Mouse (Mus musculus): ENCODE results near the gene Gm20388. TPM values are rescaled to one million over a fixed set of nuclear protein-coding genes. Genes with fewer than 3 reads are reported as not detected.
A peak's percentile ranks its signal among the peaks of the same experiment; 100 is the strongest.

The Gm20388 gene
- total RNA-seq, 1 experiment = 27.0 TPM

DNA sequence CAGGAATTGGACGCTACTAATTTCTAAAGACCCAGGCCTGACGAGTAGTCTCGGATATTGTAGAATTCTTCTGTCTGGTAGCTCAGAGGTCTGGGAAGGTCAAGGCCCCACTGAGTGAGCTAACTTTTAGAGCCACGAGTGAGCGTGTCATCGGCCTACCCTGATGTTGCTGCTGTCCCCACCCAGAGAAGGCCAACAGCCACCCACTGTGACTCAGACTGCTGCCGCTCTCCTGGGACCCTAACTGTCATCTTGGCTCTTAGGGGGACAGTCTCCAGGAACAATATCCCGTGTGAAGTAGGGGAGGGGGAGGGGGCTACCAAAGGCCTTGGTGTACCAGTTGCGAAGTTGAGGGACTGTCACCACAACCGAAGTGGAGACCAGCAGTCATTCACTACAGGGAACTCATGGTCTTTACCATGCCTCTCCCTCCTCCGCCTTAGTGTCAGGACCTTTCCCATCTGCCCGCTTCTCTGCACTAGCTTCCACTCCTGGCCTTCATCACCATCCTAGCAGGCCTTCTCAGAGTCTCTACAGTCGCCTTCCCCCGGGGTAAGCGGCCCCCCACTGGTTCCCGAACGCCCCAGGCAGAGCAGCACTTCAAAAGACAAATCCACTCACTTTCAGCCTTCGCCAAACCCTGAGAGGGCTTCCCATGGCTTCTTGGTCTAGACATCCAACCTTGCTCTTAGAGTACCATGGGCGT is 2036.6 kb downstream of the Gm20388 start:
- Histone ChIP-seq H3K4me1 (ENCODE audit: control insufficient read depth in 2 of 2, insufficient read depth in 2 of 2, low read length in 2 of 2, poor library complexity in 1 of 2) (peaks cover 0 to 18% of the 10 kb centered on the region in 2 experiments; a peak in 1 of 4 replicates), H3K36me3 (ENCODE audit: control insufficient read depth, insufficient read depth, low read length, poor library complexity, severe bottlenecking) (no peaks in the 10 kb centered on the region), H3K9ac (ENCODE audit: insufficient read depth, low read depth, low read length, poor library complexity, severe bottlenecking) (peak overlapping the region; percentile 66), H3K27ac (ENCODE audit: insufficient read depth, low read depth, low read length, poor library complexity, severe bottlenecking) (no peak overlapping the region), H3K9me3 (ENCODE audit: control insufficient read depth, insufficient read depth, low read depth, low read length) (no peaks in the 10 kb centered on the region), H3K4me3 (ENCODE audit: insufficient read depth in 1 of 2, low read depth in 1 of 2, low read length in 2 of 2, poor library complexity in 1 of 2, severe bottlenecking in 1 of 2) (peak overlapping the region; percentile 42 to 61)
- TF ChIP-seq HCFC1 (IDR thresholded peaks at IDR 0.05; ENCODE audit: borderline replicate concordance, insufficient read depth, low read length) (no peak), ZNF384 (IDR thresholded peaks at IDR 0.05; ENCODE audit: low read depth, low read length) (no peak), MAFK (IDR thresholded peaks at IDR 0.05; ENCODE audit: insufficient read depth, low read depth, low read length) (no peak), ZC3H11A (IDR thresholded peaks at IDR 0.05; ENCODE audit: borderline replicate concordance, low read depth, low read length) (no peak), CHD2 (IDR thresholded peaks at IDR 0.05; ENCODE audit: low read depth, low read length) (no peak)
- in situ Hi-C loops (cut with MboI; ENCODE audit: low sequenced_read_pairs in 2 of 2, unreplicated experiment in 2 of 2) = no loop called here
- no peak for DNase-seq (ENCODE audit: low read depth, low spot score)

DNA sequence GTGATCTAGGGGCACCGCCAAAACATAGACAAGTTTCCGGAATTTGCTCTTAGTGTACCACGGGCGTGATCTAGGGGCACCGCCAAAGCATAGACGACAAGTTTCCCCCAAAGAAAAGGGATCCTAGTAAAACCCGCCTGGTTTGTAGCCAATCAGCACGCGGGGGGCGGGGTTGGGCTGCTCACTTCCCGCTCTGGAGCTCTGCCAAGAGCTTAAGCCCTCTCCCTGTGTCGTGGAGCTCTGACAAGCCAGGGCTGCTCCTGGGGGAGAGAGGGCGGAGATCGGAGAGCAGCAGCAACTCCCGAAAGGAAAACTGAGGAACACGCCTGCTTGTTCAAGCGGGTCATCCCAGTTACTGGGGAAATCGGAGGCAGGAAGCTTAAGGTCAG is 2037.1 kb downstream of the Gm20388 start:
- in situ Hi-C loops (cut with MboI; ENCODE audit: low sequenced_read_pairs in 2 of 2, unreplicated experiment in 2 of 2) = no loop called here
- DNase-seq (ENCODE audit: low read depth, low spot score) = peak; percentile 93
- peaks cover 2% of the 10 kb centered on the region; the same call in 1 of the 2 replicates for H3K36me3 ChIP-seq (ENCODE audit: control insufficient read depth, insufficient read depth, low read length, poor library complexity, severe bottlenecking)
- peaks cover 0 to 22% of the 10 kb centered on the region in 2 experiments; a peak in 1 of 4 replicates for H3K4me1 ChIP-seq (ENCODE audit: control insufficient read depth in 2 of 2, insufficient read depth in 2 of 2, low read length in 2 of 2, poor library complexity in 1 of 2)
- peak overlapping the region; percentile 57 to 61 for H3K4me3 ChIP-seq (ENCODE audit: insufficient read depth in 1 of 2, low read depth in 1 of 2, low read length in 2 of 2, poor library complexity in 1 of 2, severe bottlenecking in 1 of 2)
- 0 out of 2 replicates have a peak overlapping the region, but pooled peaks have one; percentile 8 for H3K27ac ChIP-seq (ENCODE audit: insufficient read depth, low read depth, low read length, poor library complexity, severe bottlenecking)
- TF ChIP-seq CHD2 (IDR thresholded peaks at IDR 0.05; ENCODE audit: low read depth, low read length) (peak; percentile 39; the same call in 1 of the 2 replicates), ZC3H11A (IDR thresholded peaks at IDR 0.05; ENCODE audit: borderline replicate concordance, low read depth, low read length) (no peak)
- no peaks in the 10 kb centered on the region for H3K9me3 ChIP-seq (ENCODE audit: control insufficient read depth, insufficient read depth, low read depth, low read length)
- H3K9ac ChIP-seq (ENCODE audit: insufficient read depth, low read depth, low read length, poor library complexity, severe bottlenecking) = peak overlapping the region; percentile 74

DNA sequence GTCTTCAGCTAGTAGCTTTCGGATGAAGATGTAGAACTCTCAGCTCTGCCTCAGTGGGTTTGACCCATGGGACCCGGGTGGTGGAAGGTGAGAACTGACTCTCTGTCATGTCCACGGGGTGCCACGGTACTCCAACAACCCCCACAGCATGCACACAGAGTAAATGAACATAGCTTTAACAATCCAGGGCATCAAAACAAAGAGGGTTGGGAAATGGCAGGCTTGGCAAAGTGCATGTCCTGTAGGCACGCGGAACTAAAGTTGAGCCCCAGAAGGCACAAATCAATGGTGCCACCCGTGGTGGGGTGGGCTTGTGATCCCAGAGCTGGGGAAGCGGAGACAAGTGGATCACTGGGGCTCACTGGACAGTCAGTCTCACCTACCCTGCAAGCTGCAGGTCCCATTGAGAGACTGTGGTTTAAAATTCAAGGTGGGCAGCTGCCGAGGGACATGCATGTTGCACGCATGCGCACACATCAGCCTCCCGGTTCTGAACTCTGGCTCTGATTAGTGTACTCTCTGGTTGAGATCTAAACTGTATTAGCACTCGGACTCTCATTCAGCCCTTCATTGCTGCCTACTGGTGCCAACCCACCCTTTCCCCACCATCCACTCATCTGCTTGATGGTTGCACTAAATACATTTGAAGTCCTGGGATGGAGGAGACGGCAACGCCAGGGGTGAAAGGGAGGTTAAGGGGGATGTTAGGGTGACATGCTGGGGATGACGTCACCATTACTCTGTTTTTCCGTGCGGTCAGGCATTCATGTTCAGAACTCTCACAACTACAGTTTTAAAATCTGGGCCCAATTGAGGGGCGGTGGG is 2037.9 kb downstream of the Gm20388 start:
- Histone ChIP-seq H3K4me1 (ENCODE audit: control insufficient read depth in 2 of 2, insufficient read depth in 2 of 2, low read length in 2 of 2, poor library complexity in 1 of 2) (peaks cover 0 to 23% of the 10 kb centered on the region in 2 experiments; a peak in 1 of 4 replicates), H3K9ac (ENCODE audit: insufficient read depth, low read depth, low read length, poor library complexity, severe bottlenecking) (peak overlapping the region; percentile 74), H3K36me3 (ENCODE audit: control insufficient read depth, insufficient read depth, low read length, poor library complexity, severe bottlenecking) (peaks cover 5% of the 10 kb centered on the region), H3K27ac (ENCODE audit: insufficient read depth, low read depth, low read length, poor library complexity, severe bottlenecking) (0 out of 2 replicates have a peak overlapping the region, but pooled peaks have one; percentile 8), H3K9me3 (ENCODE audit: control insufficient read depth, insufficient read depth, low read depth, low read length) (no peaks in the 10 kb centered on the region), H3K4me3 (ENCODE audit: insufficient read depth in 1 of 2, low read depth in 1 of 2, low read length in 2 of 2, poor library complexity in 1 of 2, severe bottlenecking in 1 of 2) (peak overlapping the region; percentile 57 to 61)
- DNase-seq (ENCODE audit: low read depth, low spot score) = no peak
- no peak for TF ChIP-seq CHD2 (IDR thresholded peaks at IDR 0.05; ENCODE audit: low read depth, low read length)
- no peak for TF ChIP-seq HCFC1 (IDR thresholded peaks at IDR 0.05; ENCODE audit: borderline replicate concordance, insufficient read depth, low read length)
- no peak for TF ChIP-seq MAFK (IDR thresholded peaks at IDR 0.05; ENCODE audit: insufficient read depth, low read depth, low read length)
- TF ChIP-seq ZC3H11A (IDR thresholded peaks at IDR 0.05; ENCODE audit: borderline replicate concordance, low read depth, low read length) = no peak
- no peak for TF ChIP-seq ZNF384 (IDR thresholded peaks at IDR 0.05; ENCODE audit: low read depth, low read length)
- in situ Hi-C loops (cut with MboI; ENCODE audit: low sequenced_read_pairs in 2 of 2, unreplicated experiment in 2 of 2) = no loop called here

DNA sequence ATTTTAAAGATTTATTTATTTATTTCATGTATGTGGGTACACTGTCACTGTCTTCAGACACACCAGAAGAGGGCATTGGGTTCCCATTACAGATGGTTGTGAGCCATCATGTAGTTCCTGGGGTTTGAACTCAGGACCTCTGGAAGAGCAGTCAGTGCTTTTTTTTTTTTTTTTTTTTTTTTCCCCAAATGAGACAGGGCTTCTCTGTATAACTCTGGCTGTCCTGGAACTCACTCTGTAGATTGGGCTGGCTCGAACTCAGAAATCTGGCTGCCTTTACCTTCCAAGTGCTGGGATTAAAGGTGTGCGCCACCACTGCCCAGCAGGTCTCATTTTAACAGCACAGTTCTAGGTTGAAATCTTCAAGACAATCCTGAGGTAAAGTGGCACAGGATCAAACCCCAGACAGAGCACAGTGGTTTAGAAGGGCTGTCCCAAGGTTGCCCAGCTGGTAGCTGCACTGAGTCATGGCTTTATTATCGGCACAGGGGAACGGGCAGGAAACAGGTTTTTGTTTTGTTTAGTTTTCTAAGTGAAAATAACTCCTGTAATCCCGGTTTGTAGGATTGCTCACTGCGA is 2038.7 kb downstream of the Gm20388 start, which contains the start of gene Banp:
Gene Banp, plus strand, starts transcription at position 529 of the 579 bp plus-strand sequence.
- Histone ChIP-seq H3K4me3 (ENCODE audit: insufficient read depth in 1 of 2, low read depth in 1 of 2, low read length in 2 of 2, poor library complexity in 1 of 2, severe bottlenecking in 1 of 2) (peak within 1 kb of the TSS; percentile 65 to 94), H3K27ac (ENCODE audit: insufficient read depth, low read depth, low read length, poor library complexity, severe bottlenecking) (peak within 1 kb of the TSS; percentile 87), H3K4me1 (ENCODE audit: control insufficient read depth in 2 of 2, insufficient read depth in 2 of 2, low read length in 2 of 2, poor library complexity in 1 of 2) (peaks cover 0 to 28% of the 10 kb centered on the region in 2 experiments; a peak in 2 of 4 replicates), H3K9me3 (ENCODE audit: control insufficient read depth, insufficient read depth, low read depth, low read length) (no peaks in the 10 kb centered on the region), H3K9ac (ENCODE audit: insufficient read depth, low read depth, low read length, poor library complexity, severe bottlenecking) (peak within 1 kb of the TSS; percentile 98), H3K36me3 (ENCODE audit: control insufficient read depth, insufficient read depth, low read length, poor library complexity, severe bottlenecking) (peaks cover 9% of the 10 kb centered on the region)
- TF ChIP-seq ZC3H11A (IDR thresholded peaks at IDR 0.05; ENCODE audit: borderline replicate concordance, low read depth, low read length) (no peak), HCFC1 (IDR thresholded peaks at IDR 0.05; ENCODE audit: borderline replicate concordance, insufficient read depth, low read length) (no peak), MAFK (IDR thresholded peaks at IDR 0.05; ENCODE audit: insufficient read depth, low read depth, low read length) (no peak), CHD2 (IDR thresholded peaks at IDR 0.05; ENCODE audit: low read depth, low read length) (no peak), ZNF384 (IDR thresholded peaks at IDR 0.05; ENCODE audit: low read depth, low read length) (peak; percentile 55; the same call in 1 of the 2 replicates)
- no peak for DNase-seq (ENCODE audit: low read depth, low spot score)
- in situ Hi-C loops (cut with MboI; ENCODE audit: low sequenced_read_pairs in 2 of 2, unreplicated experiment in 2 of 2) = no loop called here
